Mouse (Mus musculus) liver, adult 2 months (tissue): ENCODE results near the gene Dbt. TPM values are rescaled to one million over a fixed set of nuclear protein-coding genes. Genes with fewer than 3 reads are reported as not detected.
A peak's percentile ranks its signal among the peaks of the same experiment; 100 is the strongest.

Source experiments
- DNase-seq: peaks from one replicate; pipeline ENCODE4 v3.0.0-alpha.2; 2011; ENCODE audit warnings: low read depth, low spot score; ENCODE audit errors: extremely low read depth
- H3K27ac ChIP-seq: fragments of 200-500 bp; replicated peaks from 2 replicates; pipeline ENCODE4 v1.5.1; 2012; ENCODE audit warnings: low read depth, mild to moderate bottlenecking, control low read depth, inconsistent platforms, low read length; ENCODE audit not compliant: insufficient read depth
- H3K27me3 ChIP-seq: fragments of 200-500 bp; 2 replicates; pipeline ENCODE4 v1.6.1; 2012; ENCODE audit warnings: mild to moderate bottlenecking, moderate library complexity, low read length, inconsistent platforms; ENCODE audit not compliant: control insufficient read depth, insufficient read depth
- H3K36me3 ChIP-seq: fragments of 200-500 bp; 2 replicates; pipeline ENCODE4 v1.6.1; 2012; ENCODE audit warnings: low read length, inconsistent platforms; ENCODE audit not compliant: control insufficient read depth, insufficient read depth
- H3K4me1 ChIP-seq: fragments of 200-500 bp; 2 replicates; pipeline ENCODE4 v1.6.1; 2011; ENCODE audit warnings: low read length; ENCODE audit not compliant: control insufficient read depth, insufficient read depth
- H3K4me3 ChIP-seq: fragments of 200-500 bp; 2 replicates; pipeline ENCODE4 v1.5.1; 2011; ENCODE audit warnings: low read depth, mild to moderate bottlenecking, control low read depth, low read length, moderate library complexity; ENCODE audit not compliant: insufficient read depth
- H3K79me2 ChIP-seq: fragments of 200-500 bp; 2 replicates; pipeline ENCODE4 v1.6.1; 2012; ENCODE audit warnings: inconsistent platforms, mild to moderate bottlenecking, low read length, moderate library complexity; ENCODE audit not compliant: control insufficient read depth, insufficient read depth
- H3K9ac ChIP-seq: fragments of 200-500 bp; 2 replicates; pipeline ENCODE4 v1.6.1; 2012; ENCODE audit warnings: low read depth, mild to moderate bottlenecking, control low read depth, inconsistent platforms, low read length
- CTCF ChIP-seq: fragments of 200-500 bp; IDR thresholded peaks from 2 replicates; pipeline ENCODE4 v1.5.1; 2011; ENCODE audit warnings: low read depth, low read length, control low read depth
- POLR2A ChIP-seq: fragments of 200-500 bp; IDR thresholded peaks from 2 replicates; pipeline ENCODE4 v1.6.1; 2011; ENCODE audit warnings: low read length, control low read depth; ENCODE audit not compliant: insufficient read depth; ENCODE audit errors: extremely low read depth
- WGBS: fragments of 180-500 bp; shearing (Covaris S2); methylation state at CpG from one replicate; pipeline ENCODE4 v1.1.7; 2018; 5-methylcytosine and 5-hydroxymethylcytosine counted together
- polyA plus RNA-seq: library from polyadenylated mRNA; depleted of rRNA; stranded (reverse); fragments of >200 nt; gene quantifications from 2 replicates; pipeline ENCODE4 v1.2.3, GENCODE M21; 2012
- total RNA-seq: library from RNA; depleted of rRNA; stranded (reverse); fragments of >200 nt; gene quantifications from 2 replicates; pipeline ENCODE4 v1.2.3, GENCODE M21; 2014

Dbt gene
- total and polyA plus RNA-seq, 2 experiments: 67.1 to 74.5 TPM

GRCm38 (mm10) chr3:116493658-116494057, 19.2 kb upstream of the Dbt start:
- Histone ChIP-seq H3K4me3 (no peak overlapping the region), H3K27ac (no peak overlapping the region), H3K36me3 (peaks cover 64% of the 10 kb centered on the region), H3K79me2 (no peaks in the 10 kb centered on the region), H3K27me3 (no peaks in the 10 kb centered on the region), H3K9ac (no peak overlapping the region), H3K4me1 (no peaks in the 10 kb centered on the region)
- TF ChIP-seq POLR2A (no peak), CTCF (no peak)
- DNase-seq: no peak
- WGBS: 84% methylated on average over 5 of the region's 5 CpGs

DNA sequence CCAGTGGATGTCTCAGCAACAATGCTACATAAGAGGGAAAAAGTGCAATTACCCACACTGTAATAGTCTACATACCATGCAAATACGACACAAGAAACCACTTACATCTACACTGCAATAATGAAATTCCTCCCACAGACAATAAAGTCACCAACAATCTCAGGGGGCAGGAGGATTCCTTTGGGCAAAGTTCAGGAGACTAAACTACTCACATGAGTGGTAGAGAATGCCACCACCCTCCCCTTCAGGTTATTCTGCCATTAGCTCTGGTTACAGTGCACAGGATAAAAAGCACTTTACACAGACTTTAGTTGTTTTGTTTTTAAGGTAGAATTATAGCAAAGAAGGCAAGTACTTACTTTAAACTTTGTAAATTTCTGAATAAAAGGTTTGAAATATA, 17.2 kb upstream of the Dbt start:
- Histone ChIP-seq H3K9ac (no peak overlapping the region), H3K27ac (no peak overlapping the region), H3K27me3 (no peaks in the 10 kb centered on the region), H3K4me3 (no peak overlapping the region), H3K79me2 (no peaks in the 10 kb centered on the region), H3K36me3 (peaks cover 70% of the 10 kb centered on the region), H3K4me1 (no peaks in the 10 kb centered on the region)
- TF ChIP-seq CTCF: no peak
- no peak for TF ChIP-seq POLR2A
- DNase-seq: no peak
- 98% methylated on average over 1 of the region's 1 CpGs for WGBS

DNA sequence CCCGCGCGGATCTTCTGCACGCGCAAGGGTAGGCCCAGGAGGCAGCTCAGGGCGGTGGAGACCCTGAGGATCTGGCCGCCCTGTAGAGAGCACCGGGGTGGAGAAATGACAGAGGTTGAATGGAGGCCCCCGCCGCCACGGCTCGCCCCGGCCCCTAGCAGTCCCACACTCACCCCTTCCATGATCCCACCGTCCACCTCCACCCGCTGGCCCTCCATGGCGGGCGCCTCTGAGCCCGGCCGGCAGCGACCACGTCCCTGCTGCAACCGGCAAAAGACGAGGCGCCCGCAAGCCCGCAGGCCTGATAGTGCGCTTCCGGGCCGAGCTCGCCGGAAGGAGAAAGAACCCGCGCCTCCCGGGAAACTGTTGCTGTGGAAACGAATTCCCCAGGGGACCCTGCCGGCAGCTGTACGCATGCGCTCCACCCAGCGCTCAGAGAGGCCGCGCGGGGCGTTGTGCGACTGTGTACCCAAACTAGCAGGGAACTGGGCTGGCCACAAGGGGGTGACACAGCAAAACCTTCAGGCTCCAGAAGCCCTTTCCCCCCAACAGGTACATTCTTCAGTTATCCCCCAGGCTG, 5.0 kb upstream of the Dbt start, which contains the start of gene Rtca:
Gene Rtca, minus strand, starts transcription at position 437 of the 580 bp plus-strand sequence.
- Histone ChIP-seq H3K36me3 (peaks cover 16% of the 10 kb centered on the region; the same call in 1 of the 2 replicates), H3K79me2 (peaks cover 5% of the 10 kb centered on the region; the same call in 1 of the 2 replicates), H3K4me1 (peaks cover 5% of the 10 kb centered on the region), H3K4me3 (peak within 1 kb of the TSS; percentile 100), H3K9ac (peak within 1 kb of the TSS; percentile 94), H3K27ac (no peak within 1 kb of the TSS), H3K27me3 (no peaks in the 10 kb centered on the region)
- under 1% methylated on average over 44 of the region's 44 CpGs for WGBS
- peak; percentile 81 for DNase-seq
- peak; percentile 89 for TF ChIP-seq CTCF
- TF ChIP-seq POLR2A: 0 out of 2 replicates have a peak, but pooled peaks have one; percentile 19

- DNase-seq: no peak
- WGBS: 33% methylated on average over 12 of the region's 12 CpGs
- Histone ChIP-seq H3K79me2 (peaks cover 17% of the 10 kb centered on the region), H3K4me3 (no peak overlapping the region; the same call in 1 of the 2 replicates), H3K9ac (no peak overlapping the region), H3K36me3 (no peaks in the 10 kb centered on the region), H3K27ac (peak overlapping the region; percentile 63), H3K27me3 (no peaks in the 10 kb centered on the region), H3K4me1 (peaks cover 9% of the 10 kb centered on the region)
- no peak for TF ChIP-seq POLR2A
- peak; percentile 58 for TF ChIP-seq CTCF
Observed at GRCm38 (mm10) chr3:116512151-116512903, 543 bp upstream of the Dbt start.

GRCm38 (mm10) chr3:116520141-116520761, 7.4 kb downstream of the Dbt start:
- peaks cover 13% of the 10 kb centered on the region for H3K36me3 ChIP-seq
- no peak for DNase-seq
- no peak overlapping the region for H3K27ac ChIP-seq
- H3K79me2 ChIP-seq: peaks cover 16% of the 10 kb centered on the region; the same call in 1 of the 2 replicates
- no peaks in the 10 kb centered on the region; the same call in 1 of the 2 replicates for H3K4me1 ChIP-seq
- no peak overlapping the region for H3K4me3 ChIP-seq
- TF ChIP-seq POLR2A (no peak), CTCF (no peak)
- no peak overlapping the region for H3K9ac ChIP-seq
- WGBS: 64% methylated on average over 12 of the region's 12 CpGs
- no peaks in the 10 kb centered on the region for H3K27me3 ChIP-seq

- TF ChIP-seq CTCF: no peak
- 51% methylated on average over 5 of the region's 5 CpGs for WGBS
- H3K4me1 ChIP-seq: no peaks in the 10 kb centered on the region
- DNase-seq: no peak
- H3K27ac ChIP-seq: no peak overlapping the region
- no peak overlapping the region for H3K4me3 ChIP-seq
- peaks cover 17% of the 10 kb centered on the region for H3K36me3 ChIP-seq
- no peaks in the 10 kb centered on the region for H3K27me3 ChIP-seq
- H3K79me2 ChIP-seq: no peaks in the 10 kb centered on the region
- no peak overlapping the region for H3K9ac ChIP-seq
Observed at GRCm38 (mm10) chr3:116529741-116530140, 16.9 kb downstream of the Dbt start.
